Mouse (Mus musculus) C2C12 (cell line): Measurements from ENCODE around the gene 4930402F06Rik.

Experiments used
- CEBPB ChIP-seq: IDR thresholded peaks from one replicate; pipeline ENCODE4 v1.6.1; 2011; ENCODE audit warnings: low read depth, mild to moderate bottlenecking, control low read depth, moderate library complexity
- CTCF ChIP-seq: IDR thresholded peaks from one replicate; pipeline ENCODE4 v1.5.1; 2011; ENCODE audit not compliant: control insufficient read depth, insufficient read depth, insufficient read length
- MYOD1 ChIP-seq: IDR thresholded peaks from one replicate; pipeline ENCODE4 v1.6.1; 2011; ENCODE audit warnings: low read depth; ENCODE audit not compliant: control insufficient read depth, insufficient read length

GRCm38 (mm10) chr2:35446300-35446699 lies 49.3 kb upstream of the 4930402F06Rik start:
- TF ChIP-seq CTCF (no peak), MYOD1 (no peak), CEBPB (no peak)
